Mouse (Mus musculus) heart, postnatal 0 days (tissue): ENCODE measurements around the gene Gabbr2. TPM values are rescaled to one million over a fixed set of nuclear protein-coding genes. Genes with fewer than 3 reads are reported as not detected.

Experiments
- ATAC-seq: fragments of 200-750 bp; cut with Nextera tagmentation; 2 replicates; pipeline ENCODE4 v1.8.0; 2017; ENCODE audit warnings: low read depth, moderate number of reproducible peaks, moderate library complexity; ENCODE audit not compliant: insufficient read depth
- DNase-seq: peaks from one replicate; pipeline ENCODE4 v3.0.0-alpha.2; 2016; ENCODE audit warnings: low spot score
- H3K27ac ChIP-seq: fragments of 300-500 bp; sonication (generic); 2 replicates; pipeline ENCODE4 v1.5.1; 2014; ENCODE audit warnings: low read depth, mild to moderate bottlenecking
- H3K27me3 ChIP-seq: fragments of 300-500 bp; sonication (generic); 2 replicates; pipeline ENCODE4 v1.6.1; 2014; ENCODE audit warnings: low read length, mixed read lengths; ENCODE audit not compliant: control insufficient read depth, insufficient read depth
- H3K36me3 ChIP-seq: fragments of 300-500 bp; sonication (generic); replicated peaks from 2 replicates; pipeline ENCODE4 v1.6.1; 2014; ENCODE audit warnings: low read length, mixed read lengths; ENCODE audit not compliant: control insufficient read depth, insufficient read depth
- H3K4me1 ChIP-seq: fragments of 300-500 bp; sonication (generic); 2 replicates; pipeline ENCODE4 v1.6.1; 2014; ENCODE audit warnings: antibody characterized with exemption; ENCODE audit not compliant: control insufficient read depth, insufficient read depth
- H3K4me2 ChIP-seq: fragments of 300-500 bp; sonication (generic); 2 replicates; pipeline ENCODE4 v1.6.1; 2014; ENCODE audit warnings: low read depth, mild to moderate bottlenecking, low read length, moderate library complexity
- H3K4me3 ChIP-seq: fragments of 300-500 bp; sonication (generic); 2 replicates; pipeline ENCODE4 v1.5.1; 2014; ENCODE audit warnings: low read depth, low read length
- H3K9ac ChIP-seq: fragments of 300-500 bp; sonication (generic); replicated peaks from 2 replicates; pipeline ENCODE4 v1.6.1; 2014; ENCODE audit warnings: low read depth, low read length, mixed read lengths
- H3K9me3 ChIP-seq: fragments of 300-500 bp; sonication (generic); replicated peaks from 2 replicates; pipeline ENCODE4 v1.6.1; 2016; ENCODE audit warnings: low read length; ENCODE audit not compliant: control insufficient read depth
- CTCF ChIP-seq: IDR thresholded peaks from 2 replicates; pipeline ENCODE4 v1.5.1; 2016; ENCODE audit warnings: antibody characterized with exemption, control low read depth, low read depth
- EP300 ChIP-seq: IDR thresholded peaks from 2 replicates; pipeline ENCODE4 v1.6.1; 2016; ENCODE audit warnings: antibody characterized with exemption, low read depth
- WGBS: fragments of 180-500 bp; shearing (Covaris S2); extraction: QIAGEN DNeasy Blood & Tissue Kit; methylation state at CpG from one replicate; pipeline ENCODE4 v1.1.7; 2014; 5-methylcytosine and 5-hydroxymethylcytosine counted together
- polyA plus RNA-seq: library from polyadenylated mRNA; unstranded; fragments of >200 nt; fragmentation: Nextera tagmentation; extraction: Ambion mirVana; gene quantifications from 2 replicates; pipeline ENCODE4 v1.2.1, GENCODE M21; 2015
- total RNA-seq: library from RNA; depleted of rRNA; stranded (reverse); fragments of >200 nt; gene quantifications from 2 replicates; pipeline ENCODE4 v1.2.3, GENCODE M21; 2014; ENCODE audit warnings: low replicate concordance

The Gabbr2 gene
- total and polyA plus RNA-seq, 2 experiments from 2014 or later = 0.07 TPM; not detected in 1

DNA sequence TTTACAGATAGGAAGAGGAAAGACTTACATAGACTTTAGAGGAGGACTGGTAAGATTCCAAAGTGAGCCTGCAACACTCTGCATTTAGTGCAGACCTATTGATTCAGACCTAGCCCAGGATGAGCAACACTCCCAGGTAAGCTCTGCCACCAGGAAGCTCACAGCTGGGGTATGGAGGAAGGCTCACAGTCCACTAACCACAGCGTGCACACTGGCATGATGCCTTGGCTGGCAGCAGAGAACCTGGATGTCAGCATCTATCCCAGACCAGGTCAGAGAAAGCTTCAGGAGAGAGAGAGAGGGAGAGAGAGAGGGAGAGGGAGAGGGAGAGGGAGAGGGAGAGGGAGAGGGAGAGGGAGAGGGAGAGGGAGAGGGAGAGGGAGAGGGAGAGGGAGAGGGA, 231.8 kb downstream of the Gabbr2 start:
- 72% methylated on average over 1 of the region's 1 CpGs for WGBS
- no peak for ATAC-seq

GRCm38 (mm10) chr4:46758340-46759041, 233.2 kb downstream of the Gabbr2 start:
- TF ChIP-seq CTCF = 0 out of 2 replicates have a peak, but pooled peaks have one; percentile 10
- no peak for TF ChIP-seq EP300
- ATAC-seq (no peak), DNase-seq (no peak)
- no peak overlapping the region for H3K4me2 ChIP-seq
- H3K9ac ChIP-seq = no peak overlapping the region
- no peaks in the 10 kb centered on the region for H3K36me3 ChIP-seq
- no peaks in the 10 kb centered on the region for H3K4me1 ChIP-seq
- no peak overlapping the region for H3K4me3 ChIP-seq
- 55% methylated on average over 7 of the region's 7 CpGs for WGBS
- no peaks in the 10 kb centered on the region for H3K9me3 ChIP-seq
- no peak overlapping the region for H3K27ac ChIP-seq
- H3K27me3 ChIP-seq = 0 out of 2 replicates have a peak, but pooled peaks cover 3% of the 10 kb centered on the region

More for the DNA sequence above, 231.8 kb downstream of the Gabbr2 start:
- H3K4me3 ChIP-seq = no peak overlapping the region
- no peak for DNase-seq
- H3K4me2 ChIP-seq = no peak overlapping the region
- H3K27me3 ChIP-seq = 0 out of 2 replicates have a peak, but pooled peaks cover 3% of the 10 kb centered on the region
- H3K36me3 ChIP-seq = no peaks in the 10 kb centered on the region
- no peak overlapping the region for H3K27ac ChIP-seq
- no peak overlapping the region for H3K9ac ChIP-seq
- H3K4me1 ChIP-seq = no peaks in the 10 kb centered on the region
- H3K9me3 ChIP-seq = no peaks in the 10 kb centered on the region
- TF ChIP-seq EP300 = no peak
- TF ChIP-seq CTCF = no peak

DNA sequence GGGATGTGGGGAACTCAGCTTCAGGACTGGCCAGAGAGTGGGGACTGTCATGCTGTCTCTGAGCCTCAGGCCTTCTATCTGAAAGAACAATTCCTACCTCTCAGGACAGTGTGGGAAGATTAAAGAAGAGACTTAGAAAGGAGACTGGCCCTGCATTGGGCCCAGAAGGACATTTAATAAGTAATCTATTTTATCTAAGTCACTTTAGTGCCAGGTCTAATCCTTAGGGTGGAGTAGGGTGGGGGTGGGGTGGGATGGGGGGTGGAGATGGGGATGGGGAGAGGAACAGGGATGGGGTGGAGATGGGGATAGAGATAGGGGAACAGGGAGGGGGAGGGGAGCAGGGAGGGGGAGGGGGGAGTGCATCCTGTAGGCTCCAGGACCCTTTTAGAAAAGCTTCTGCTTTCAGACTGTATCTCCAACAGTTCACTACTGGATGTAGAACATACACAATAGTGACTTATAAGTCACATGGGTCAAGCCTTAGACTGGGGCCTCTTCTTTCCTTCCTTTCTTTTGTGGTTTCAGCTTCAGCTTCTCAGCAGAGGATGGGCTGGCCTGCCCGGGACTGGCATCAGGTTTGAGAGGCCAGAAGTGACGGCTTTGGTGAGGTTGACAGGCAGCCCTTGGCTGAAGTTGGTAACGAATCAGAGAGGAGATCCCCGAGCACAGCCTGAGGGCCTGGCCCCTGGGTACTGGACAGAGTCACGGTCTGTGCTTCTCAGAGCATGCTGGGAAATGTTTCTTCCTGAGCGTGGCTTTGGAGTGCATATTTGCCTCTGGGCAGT, 237.1 kb downstream of the Gabbr2 start:
- no peak overlapping the region for H3K4me2 ChIP-seq
- no peak for DNase-seq
- WGBS = 25% methylated on average over 6 of the region's 6 CpGs
- H3K36me3 ChIP-seq = no peaks in the 10 kb centered on the region
- H3K9me3 ChIP-seq = no peaks in the 10 kb centered on the region
- no peak overlapping the region for H3K27ac ChIP-seq
- no peak overlapping the region for H3K9ac ChIP-seq
- no peaks in the 10 kb centered on the region for H3K27me3 ChIP-seq
- ATAC-seq = no peak
- H3K4me1 ChIP-seq = no peaks in the 10 kb centered on the region
- TF ChIP-seq EP300 (no peak), CTCF (no peak)
- H3K4me3 ChIP-seq = no peak overlapping the region

GRCm38 (mm10) chr4:46752306-46752705, 239.4 kb downstream of the Gabbr2 start:
- WGBS = 52% methylated on average over 4 of the region's 4 CpGs
- no peak for TF ChIP-seq EP300
- no peak for TF ChIP-seq CTCF
- Histone ChIP-seq H3K27me3 (0 out of 2 replicates have a peak, but pooled peaks cover under 1% of the 10 kb centered on the region), H3K4me3 (no peak overlapping the region), H3K27ac (no peak overlapping the region), H3K4me2 (no peak overlapping the region), H3K36me3 (no peaks in the 10 kb centered on the region), H3K4me1 (no peaks in the 10 kb centered on the region), H3K9me3 (no peaks in the 10 kb centered on the region), H3K9ac (no peak overlapping the region)
- ATAC-seq (no peak), DNase-seq (no peak)

DNA sequence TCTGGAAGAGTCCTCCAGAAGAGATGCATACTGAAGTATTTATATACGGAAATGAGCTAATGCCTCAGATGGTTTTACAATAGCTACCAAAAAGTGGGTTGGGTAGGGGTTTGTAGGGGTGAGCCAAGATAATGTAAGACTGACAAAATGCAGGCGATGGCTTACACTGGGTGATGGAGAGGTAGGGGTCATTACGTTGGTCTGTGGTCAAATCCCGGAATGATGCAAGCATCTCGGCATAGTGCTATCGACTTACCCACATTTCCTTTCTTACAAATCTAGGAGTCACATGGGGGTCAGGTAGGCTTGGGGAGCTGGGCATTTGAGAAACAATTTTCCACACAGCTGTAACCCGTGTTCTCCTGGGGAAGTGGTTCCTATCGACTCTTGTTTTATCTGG, 242.7 kb downstream of the Gabbr2 start:
- Histone ChIP-seq H3K9ac (no peak overlapping the region), H3K4me3 (no peak overlapping the region), H3K27me3 (0 out of 2 replicates have a peak, but pooled peaks cover 5% of the 10 kb centered on the region), H3K27ac (no peak overlapping the region), H3K36me3 (no peaks in the 10 kb centered on the region), H3K9me3 (no peaks in the 10 kb centered on the region), H3K4me1 (peaks cover 14% of the 10 kb centered on the region), H3K4me2 (no peak overlapping the region)
- no peak for ATAC-seq
- DNase-seq = no peak
- 78% methylated on average over 8 of the region's 8 CpGs for WGBS
- TF ChIP-seq EP300 (no peak), CTCF (no peak)
